Mouse (Mus musculus) midbrain, embryonic 12.5 days (tissue): ENCODE results near the gene Prim2. TPM values are rescaled to one million over a fixed set of nuclear protein-coding genes. Genes with fewer than 3 reads are reported as not detected.

ENCODE experiments used
- ATAC-seq: fragments of 200-750 bp; cut with Nextera tagmentation; 2 replicates; pipeline ENCODE4 v1.8.0; 2017; ENCODE audit warnings: low read depth, moderate TSS enrichment, moderate library complexity; ENCODE audit not compliant: low FRiP score
- H3K27ac ChIP-seq: fragments of 300-500 bp; sonication (generic); replicated peaks from 2 replicates; pipeline ENCODE4 v1.5.1; 2016; ENCODE audit warnings: mild to moderate bottlenecking
- H3K27me3 ChIP-seq: fragments of 300-500 bp; sonication (generic); 2 replicates; pipeline ENCODE4 v1.6.1; 2016; ENCODE audit warnings: mild to moderate bottlenecking
- H3K36me3 ChIP-seq: fragments of 300-500 bp; sonication (generic); 2 replicates; pipeline ENCODE4 v1.6.1; 2016
- H3K4me1 ChIP-seq: fragments of 300-500 bp; sonication (generic); 2 replicates; pipeline ENCODE4 v1.6.1; 2016
- H3K4me2 ChIP-seq: fragments of 300-500 bp; sonication (generic); replicated peaks from 2 replicates; pipeline ENCODE4 v1.6.1; 2016; ENCODE audit warnings: mild to moderate bottlenecking, moderate library complexity
- H3K4me3 ChIP-seq: fragments of 300-500 bp; sonication (generic); 2 replicates; pipeline ENCODE4 v1.5.1; 2016; ENCODE audit warnings: mild to moderate bottlenecking
- H3K9ac ChIP-seq: fragments of 300-500 bp; sonication (generic); replicated peaks from 2 replicates; pipeline ENCODE4 v1.6.1; 2016; ENCODE audit warnings: mild to moderate bottlenecking, moderate library complexity
- H3K9me3 ChIP-seq: fragments of 300-500 bp; sonication (generic); 2 replicates; pipeline ENCODE4 v1.6.1; 2016; ENCODE audit warnings: mild to moderate bottlenecking
- WGBS: fragments of 180-500 bp; shearing (Covaris S2); methylation state at CpG from one replicate; pipeline ENCODE4 v1.1.7; 2016; 5-methylcytosine and 5-hydroxymethylcytosine counted together
- polyA plus RNA-seq: library from polyadenylated mRNA; unstranded; fragments of >200 nt; fragmentation: Nextera tagmentation; extraction: Ambion mirVana; gene quantifications from 2 replicates; pipeline ENCODE4 v1.2.1, GENCODE M21; 2016

The Prim2 gene
- polyA plus RNA-seq, 1 experiment from 2014 or later, result 40.3 TPM

GRCm38 (mm10) chr1:33680435-33680834 lies 10.8 kb upstream of the Prim2 start:
- H3K27ac ChIP-seq, result no peak overlapping the region
- H3K4me1 ChIP-seq, result no peaks in the 10 kb centered on the region
- no peak for ATAC-seq
- H3K27me3 ChIP-seq, result no peaks in the 10 kb centered on the region
- WGBS, result 28% methylated on average over 3 of the region's 4 CpGs
- no peak overlapping the region for H3K4me3 ChIP-seq
- H3K9me3 ChIP-seq, result no peaks in the 10 kb centered on the region; the same call in 1 of the 2 replicates
- H3K36me3 ChIP-seq, result no peaks in the 10 kb centered on the region
- H3K4me2 ChIP-seq, result no peak overlapping the region
- H3K9ac ChIP-seq, result no peak overlapping the region

GRCm38 (mm10) chr1:33673158-33673960 lies 3.8 kb upstream of the Prim2 start:
- Histone ChIP-seq H3K36me3 (no peaks in the 10 kb centered on the region), H3K4me3 (no peak overlapping the region), H3K4me1 (peaks cover 11% of the 10 kb centered on the region), H3K9ac (no peak overlapping the region), H3K4me2 (no peak overlapping the region), H3K9me3 (no peaks in the 10 kb centered on the region), H3K27ac (no peak overlapping the region), H3K27me3 (no peaks in the 10 kb centered on the region)
- ATAC-seq, result no peak
- WGBS, result 84% methylated on average over 17 of the region's 17 CpGs

GRCm38 (mm10) chr1:33672514-33672913 lies 2.9 kb upstream of the Prim2 start:
- Histone ChIP-seq H3K27me3 (no peaks in the 10 kb centered on the region), H3K9me3 (no peaks in the 10 kb centered on the region), H3K27ac (no peak overlapping the region), H3K4me3 (no peak overlapping the region), H3K9ac (no peak overlapping the region), H3K4me2 (no peak overlapping the region), H3K36me3 (no peaks in the 10 kb centered on the region), H3K4me1 (peaks cover 12% of the 10 kb centered on the region)
- no peak for ATAC-seq
- WGBS, result 25% methylated on average over 3 of the region's 3 CpGs

- Histone ChIP-seq H3K9ac (no peak overlapping the region), H3K36me3 (no peaks in the 10 kb centered on the region), H3K27me3 (no peaks in the 10 kb centered on the region), H3K4me3 (no peak overlapping the region), H3K27ac (no peak overlapping the region), H3K4me1 (peaks cover 12% of the 10 kb centered on the region), H3K4me2 (no peak overlapping the region), H3K9me3 (no peaks in the 10 kb centered on the region)
- WGBS, result 72% methylated on average over 3 of the region's 3 CpGs
- ATAC-seq, result no peak
These were observed 2.5 kb upstream of the Prim2 start for GRCm38 (mm10) chr1:33672083-33672482.

- H3K4me3 ChIP-seq, result no peak overlapping the region
- H3K27ac ChIP-seq, result no peak overlapping the region
- H3K9ac ChIP-seq, result no peak overlapping the region
- peaks cover 5% of the 10 kb centered on the region; the same call in 1 of the 2 replicates for H3K36me3 ChIP-seq
- no peaks in the 10 kb centered on the region for H3K9me3 ChIP-seq
- no peak for ATAC-seq
- peaks cover 12% of the 10 kb centered on the region for H3K4me1 ChIP-seq
- no peaks in the 10 kb centered on the region for H3K27me3 ChIP-seq
- 82% methylated on average over 5 of the region's 5 CpGs for WGBS
- H3K4me2 ChIP-seq, result no peak overlapping the region
These were observed 1.8 kb upstream of the Prim2 start for GRCm38 (mm10) chr1:33671441-33671840.

- Histone ChIP-seq H3K27me3 (no peaks in the 10 kb centered on the region), H3K4me3 (peak overlapping the region; percentile 56)
- peak; percentile 74 for ATAC-seq
These were observed 595 bp upstream of the Prim2 start for GRCm38 (mm10) chr1:33670164-33670616.

GRCm38 (mm10) chr1:33663605-33664117 lies 5.9 kb downstream of the Prim2 start:
- H3K4me1 ChIP-seq, result peaks cover 5% of the 10 kb centered on the region
- no peak overlapping the region for H3K9ac ChIP-seq
- peaks cover 44% of the 10 kb centered on the region for H3K36me3 ChIP-seq
- ATAC-seq, result 0 out of 2 replicates have a peak, but pooled peaks have one; percentile 35
- H3K9me3 ChIP-seq, result no peaks in the 10 kb centered on the region
- H3K27me3 ChIP-seq, result no peaks in the 10 kb centered on the region
- no peak overlapping the region for H3K4me2 ChIP-seq
- H3K27ac ChIP-seq, result no peak overlapping the region
- WGBS, result 89% methylated on average over 19 of the region's 19 CpGs
- no peak overlapping the region for H3K4me3 ChIP-seq

More at GRCm38 (mm10) chr1:33670164-33670616, 595 bp upstream of the Prim2 start:
- peak overlapping the region; percentile 68 for H3K9ac ChIP-seq
- H3K27ac ChIP-seq, result peak overlapping the region; percentile 85
- WGBS, result under 1% methylated on average over 37 of the region's 37 CpGs
- peaks cover 12% of the 10 kb centered on the region for H3K4me1 ChIP-seq
- H3K4me2 ChIP-seq, result peak overlapping the region; percentile 69
- peaks cover 15% of the 10 kb centered on the region; the same call in 1 of the 2 replicates for H3K36me3 ChIP-seq
- no peaks in the 10 kb centered on the region for H3K9me3 ChIP-seq

- Histone ChIP-seq H3K4me3 (no peak overlapping the region), H3K4me1 (no peaks in the 10 kb centered on the region), H3K27ac (no peak overlapping the region), H3K27me3 (no peaks in the 10 kb centered on the region), H3K4me2 (no peak overlapping the region), H3K36me3 (peaks cover 44% of the 10 kb centered on the region), H3K9ac (no peak overlapping the region), H3K9me3 (no peaks in the 10 kb centered on the region)
- no peak for ATAC-seq
These were observed 6.4 kb downstream of the Prim2 start for GRCm38 (mm10) chr1:33663163-33663562.

GRCm38 (mm10) chr1:33658302-33658701 lies 11.3 kb downstream of the Prim2 start:
- no peaks in the 10 kb centered on the region for H3K9me3 ChIP-seq
- ATAC-seq, result no peak
- H3K27me3 ChIP-seq, result no peaks in the 10 kb centered on the region
- no peak overlapping the region for H3K4me3 ChIP-seq
- no peak overlapping the region for H3K4me2 ChIP-seq
- H3K36me3 ChIP-seq, result peaks cover 41% of the 10 kb centered on the region
- no peaks in the 10 kb centered on the region for H3K4me1 ChIP-seq
- no peak overlapping the region for H3K27ac ChIP-seq
- no peak overlapping the region for H3K9ac ChIP-seq
- 76% methylated on average over 4 of the region's 4 CpGs for WGBS

- no peak for ATAC-seq
- peaks cover 41% of the 10 kb centered on the region for H3K36me3 ChIP-seq
These were observed 11.9 kb downstream of the Prim2 start for GRCm38 (mm10) chr1:33657574-33658149.

GRCm38 (mm10) chr1:33650875-33651274 lies 18.7 kb downstream of the Prim2 start:
- H3K4me2 ChIP-seq, result no peak overlapping the region
- no peak for ATAC-seq
- H3K27ac ChIP-seq, result no peak overlapping the region
- H3K4me1 ChIP-seq, result no peaks in the 10 kb centered on the region
- H3K9me3 ChIP-seq, result no peaks in the 10 kb centered on the region
- H3K4me3 ChIP-seq, result no peak overlapping the region
- no peaks in the 10 kb centered on the region for H3K27me3 ChIP-seq
- WGBS, result 91% methylated on average over 11 of the region's 11 CpGs
- no peak overlapping the region for H3K9ac ChIP-seq
- H3K36me3 ChIP-seq, result peaks cover 21% of the 10 kb centered on the region

More at GRCm38 (mm10) chr1:33657574-33658149, 11.9 kb downstream of the Prim2 start:
- Histone ChIP-seq H3K4me2 (no peak overlapping the region), H3K9ac (no peak overlapping the region), H3K4me1 (no peaks in the 10 kb centered on the region), H3K27me3 (no peaks in the 10 kb centered on the region), H3K9me3 (no peaks in the 10 kb centered on the region), H3K4me3 (no peak overlapping the region), H3K27ac (no peak overlapping the region)
- WGBS, result 90% methylated on average over 12 of the region's 12 CpGs

- Histone ChIP-seq H3K4me2 (no peak overlapping the region), H3K27me3 (no peaks in the 10 kb centered on the region), H3K27ac (no peak overlapping the region), H3K9me3 (no peaks in the 10 kb centered on the region), H3K9ac (no peak overlapping the region), H3K4me3 (no peak overlapping the region), H3K36me3 (peaks cover 18% of the 10 kb centered on the region), H3K4me1 (no peaks in the 10 kb centered on the region)
- 94% methylated on average over 9 of the region's 9 CpGs for WGBS
- no peak for ATAC-seq
These were observed 20.0 kb downstream of the Prim2 start for GRCm38 (mm10) chr1:33649534-33650108.
